Mouse (Mus musculus): ENCODE data around the gene Cdk17.
"Not testable (repeated sequence)": the region's sequence is repeated elsewhere in the genome, so short reads cannot be mapped to it uniquely, and the experiment has no call there.

The Cdk17 gene

GRCm38 (mm10) chr10:93142600-93143284 is 17.9 kb upstream of the Cdk17 start:
- in situ Hi-C loops (cut with MboI, MseI) = loop anchor here (10.0 kb wide), 1 partner anchor 68 kb away; no protein-coding TSS in a partner anchor

GRCm38 (mm10) chr10:93143285-93143985 is 17.2 kb upstream of the Cdk17 start:
- in situ Hi-C loops (cut with MboI, MseI) = loop anchor here (10.0 kb wide), 1 partner anchor 69 kb away; no protein-coding TSS in a partner anchor

GRCm38 (mm10) chr10:93143986-93144314 is 16.7 kb upstream of the Cdk17 start:
- in situ Hi-C loops (cut with MboI, MseI) = loop anchor here (10.0 kb wide), 1 partner anchor 69 kb away; no protein-coding TSS in a partner anchor

- in situ Hi-C loops (cut with MboI, MseI) = loop anchor here (10.0 kb wide), 1 partner anchor 70 kb away; no protein-coding TSS in a partner anchor
These were observed 16.1 kb upstream of the Cdk17 start for GRCm38 (mm10) chr10:93144579-93144978.

GRCm38 (mm10) chr10:93145088-93145487 is 15.6 kb upstream of the Cdk17 start:
- in situ Hi-C loops (cut with MboI, MseI) = loop anchor here (10.0 kb wide), 1 partner anchor 70 kb away; no protein-coding TSS in a partner anchor

GRCm38 (mm10) chr10:93146601-93147000 is 14.1 kb upstream of the Cdk17 start:
- in situ Hi-C loops (cut with MboI, MseI) = loop anchor here (10.0 kb wide), 1 partner anchor 72 kb away; no protein-coding TSS in a partner anchor

- in situ Hi-C loops (cut with MboI, MseI) = loop anchor here (10.0 kb wide), 1 partner anchor 73 kb away; no protein-coding TSS in a partner anchor
These were observed 13.0 kb upstream of the Cdk17 start for GRCm38 (mm10) chr10:93147691-93148090.

GRCm38 (mm10) chr10:93149597-93149996 is 11.1 kb upstream of the Cdk17 start:
- in situ Hi-C loops (cut with MboI, MseI) = loop anchor here (10.0 kb wide), 1 partner anchor 75 kb away; no protein-coding TSS in a partner anchor

GRCm38 (mm10) chr10:93151775-93152174 is 8.9 kb upstream of the Cdk17 start:
- in situ Hi-C loops (cut with MboI, MseI) = no loop called here

GRCm38 (mm10) chr10:93152698-93153097 is 8.0 kb upstream of the Cdk17 start:
- in situ Hi-C loops (cut with MboI, MseI) = no loop called here

GRCm38 (mm10) chr10:93153404-93153803 is 7.3 kb upstream of the Cdk17 start:
- in situ Hi-C loops (cut with MboI, MseI) = not testable (repeated sequence)

GRCm38 (mm10) chr10:93159651-93160496 is 801 bp upstream of the Cdk17 start:
- in situ Hi-C loops (cut with MboI, MseI) = loop anchor here (5.0 kb wide), 1 partner anchor 73 kb away; no protein-coding TSS in a partner anchor

GRCm38 (mm10) chr10:93160497-93160806 is 223 bp upstream of the Cdk17 start:
- in situ Hi-C loops (cut with MboI, MseI) = no loop called here

- in situ Hi-C loops (cut with MboI, MseI) = no loop called here
These were observed 1.0 kb downstream of the Cdk17 start for GRCm38 (mm10) chr10:93161511-93162275.

GRCm38 (mm10) chr10:93162276-93162971 is 1.7 kb downstream of the Cdk17 start:
- in situ Hi-C loops (cut with MboI, MseI) = no loop called here

- in situ Hi-C loops (cut with MboI, MseI) = no loop called here
These were observed 2.4 kb downstream of the Cdk17 start for GRCm38 (mm10) chr10:93162972-93163660.

- in situ Hi-C loops (cut with MboI, MseI) = no loop called here
These were observed 3.2 kb downstream of the Cdk17 start for GRCm38 (mm10) chr10:93163711-93164488.

GRCm38 (mm10) chr10:93165416-93166381 is 5.0 kb downstream of the Cdk17 start:
- in situ Hi-C loops (cut with MboI, MseI) = no loop called here

All from T-helper 1 cell (primary cell).